Mouse (Mus musculus): ENCODE results near the gene Armh1. TPM values are rescaled to one million over a fixed set of nuclear protein-coding genes. Genes with fewer than 3 reads are reported as not detected.

The Armh1 gene
- total and polyA plus RNA-seq, 3 experiments, result 0.43 TPM; not detected in 2

GRCm38 (mm10) chr4:117217029-117217428, 34.9 kb downstream of the Armh1 start:
- no peak for TF ChIP-seq CTCF (IDR thresholded peaks at IDR 0.05)
- no peak for TF ChIP-seq POLR2A (IDR thresholded peaks at IDR 0.05; ENCODE audit: insufficient read depth, low read depth, low read length)
- no peak for TF ChIP-seq EP300 (IDR thresholded peaks at IDR 0.05; ENCODE audit: insufficient read depth, low read depth, low read length)
- Histone ChIP-seq H3K36me3 (ENCODE audit: control insufficient read depth, insufficient read depth, low read length) (no peaks in the 10 kb centered on the region), H3K27ac (no peak overlapping the region), H3K27me3 (ENCODE audit: control insufficient read depth, insufficient read depth, low read length) (no peaks in the 10 kb centered on the region), H3K4me3 (no peak overlapping the region), H3K4me1 (ENCODE audit: control insufficient read depth, insufficient read depth, low read length) (no peaks in the 10 kb centered on the region), H3K79me2 (replicated peaks; ENCODE audit: control insufficient read depth, insufficient read depth, low read length) (no peaks in the 10 kb centered on the region), H3K9ac (ENCODE audit: low read depth, low read length) (no peak overlapping the region)
- intact Hi-C loops (cut with DNase I), result loop anchor here (1.0 to 10.0 kb wide), 2 partner anchors 33 to 212 kb away; no protein-coding TSS in a partner anchor
- DNase-seq, result no peak
- WGBS, result 73% methylated on average over 5 of the region's 5 CpGs

GRCm38 (mm10) chr4:117214250-117214649, 37.7 kb downstream of the Armh1 start:
- 88% methylated on average over 6 of the region's 6 CpGs for WGBS
- Histone ChIP-seq H3K4me1 (ENCODE audit: control insufficient read depth, insufficient read depth, low read length) (no peaks in the 10 kb centered on the region), H3K27ac (no peak overlapping the region), H3K36me3 (ENCODE audit: control insufficient read depth, insufficient read depth, low read length) (no peaks in the 10 kb centered on the region), H3K9ac (ENCODE audit: low read depth, low read length) (no peak overlapping the region), H3K4me3 (no peak overlapping the region), H3K27me3 (ENCODE audit: control insufficient read depth, insufficient read depth, low read length) (no peaks in the 10 kb centered on the region), H3K79me2 (replicated peaks; ENCODE audit: control insufficient read depth, insufficient read depth, low read length) (no peaks in the 10 kb centered on the region)
- no peak for TF ChIP-seq EP300 (IDR thresholded peaks at IDR 0.05; ENCODE audit: insufficient read depth, low read depth, low read length)
- no peak for TF ChIP-seq CTCF (IDR thresholded peaks at IDR 0.05)
- TF ChIP-seq POLR2A (IDR thresholded peaks at IDR 0.05; ENCODE audit: insufficient read depth, low read depth, low read length), result no peak
- DNase-seq, result no peak
- intact Hi-C loops (cut with DNase I), result loop anchor here (10.0 kb wide), 1 partner anchor 209 kb away; no protein-coding TSS in a partner anchor

- no peak overlapping the region for H3K9ac ChIP-seq (ENCODE audit: low read depth, low read length)
- WGBS, result 8% methylated on average over 20 of the region's 20 CpGs
- peak overlapping the region; percentile 34 for H3K27ac ChIP-seq
- H3K79me2 ChIP-seq (replicated peaks; ENCODE audit: control insufficient read depth, insufficient read depth, low read length), result no peaks in the 10 kb centered on the region
- no peaks in the 10 kb centered on the region for H3K27me3 ChIP-seq (ENCODE audit: control insufficient read depth, insufficient read depth, low read length)
- peak overlapping the region; percentile 29; the same call in 1 of the 2 replicates for H3K4me3 ChIP-seq
- no peaks in the 10 kb centered on the region for H3K4me1 ChIP-seq (ENCODE audit: control insufficient read depth, insufficient read depth, low read length)
- intact Hi-C loops (cut with DNase I), result loop anchor here (10.0 kb wide), 1 partner anchor 206 kb away; no protein-coding TSS in a partner anchor
- H3K36me3 ChIP-seq (ENCODE audit: control insufficient read depth, insufficient read depth, low read length), result no peaks in the 10 kb centered on the region
- TF ChIP-seq EP300 (IDR thresholded peaks at IDR 0.05; ENCODE audit: insufficient read depth, low read depth, low read length) (0 out of 2 replicates have a peak, but pooled peaks have one; percentile 19), CTCF (IDR thresholded peaks at IDR 0.05) (peak; percentile 75), POLR2A (IDR thresholded peaks at IDR 0.05; ENCODE audit: insufficient read depth, low read depth, low read length) (no peak)
- peak; percentile 75 to 80 for DNase-seq
Measured at GRCm38 (mm10) chr4:117210147-117211074, 41.5 kb downstream of the Armh1 start.

GRCm38 (mm10) chr4:117209592-117209991, 42.3 kb downstream of the Armh1 start:
- 85% methylated on average over 6 of the region's 6 CpGs for WGBS
- intact Hi-C loops (cut with DNase I), result no loop called here
- H3K27me3 ChIP-seq (ENCODE audit: control insufficient read depth, insufficient read depth, low read length), result no peaks in the 10 kb centered on the region
- no peaks in the 10 kb centered on the region for H3K79me2 ChIP-seq (replicated peaks; ENCODE audit: control insufficient read depth, insufficient read depth, low read length)
- H3K4me1 ChIP-seq (ENCODE audit: control insufficient read depth, insufficient read depth, low read length), result no peaks in the 10 kb centered on the region
- H3K9ac ChIP-seq (ENCODE audit: low read depth, low read length), result no peak overlapping the region
- no peak overlapping the region for H3K4me3 ChIP-seq
- DNase-seq, result no peak
- H3K36me3 ChIP-seq (ENCODE audit: control insufficient read depth, insufficient read depth, low read length), result no peaks in the 10 kb centered on the region
- H3K27ac ChIP-seq, result no peak overlapping the region
- TF ChIP-seq CTCF (IDR thresholded peaks at IDR 0.05), result no peak
- no peak for TF ChIP-seq EP300 (IDR thresholded peaks at IDR 0.05; ENCODE audit: insufficient read depth, low read depth, low read length)
- TF ChIP-seq POLR2A (IDR thresholded peaks at IDR 0.05; ENCODE audit: insufficient read depth, low read depth, low read length), result no peak

GRCm38 (mm10) chr4:117202992-117203354, 49.0 kb downstream of the Armh1 start:
- intact Hi-C loops (cut with DNase I), result no loop called here

More at GRCm38 (mm10) chr4:117202992-117203354, 49.0 kb downstream of the Armh1 start:
- H3K27ac ChIP-seq, result no peak overlapping the region
- no peaks in the 10 kb centered on the region for H3K27me3 ChIP-seq (ENCODE audit: control insufficient read depth, insufficient read depth, low read length)
- H3K36me3 ChIP-seq (ENCODE audit: control insufficient read depth, insufficient read depth, low read length), result no peaks in the 10 kb centered on the region
- 75% methylated on average over 4 of the region's 4 CpGs for WGBS
- H3K4me3 ChIP-seq, result no peak overlapping the region
- no peaks in the 10 kb centered on the region for H3K79me2 ChIP-seq (replicated peaks; ENCODE audit: control insufficient read depth, insufficient read depth, low read length)
- H3K4me1 ChIP-seq (ENCODE audit: control insufficient read depth, insufficient read depth, low read length), result peaks cover 1% of the 10 kb centered on the region
- TF ChIP-seq EP300 (IDR thresholded peaks at IDR 0.05; ENCODE audit: insufficient read depth, low read depth, low read length) (no peak), CTCF (IDR thresholded peaks at IDR 0.05) (no peak), POLR2A (IDR thresholded peaks at IDR 0.05; ENCODE audit: insufficient read depth, low read depth, low read length) (no peak)
- no peak for DNase-seq
- no peak overlapping the region for H3K9ac ChIP-seq (ENCODE audit: low read depth, low read length)
